Mouse (Mus musculus) bone marrow macrophage, adult 2 months (primary cell): ENCODE results near the gene Gprc5d.

ENCODE experiments used
- CTCF ChIP-seq: IDR thresholded peaks from 2 replicates; pipeline ENCODE4 v1.5.1; 2012; ENCODE audit warnings: low read depth, mild to moderate bottlenecking, low read length, moderate library complexity
- POLR2A ChIP-seq: IDR thresholded peaks from 2 replicates; pipeline ENCODE4 v1.6.1; 2012; ENCODE audit warnings: mild to moderate bottlenecking, low read depth, low read length, borderline replicate concordance

DNA sequence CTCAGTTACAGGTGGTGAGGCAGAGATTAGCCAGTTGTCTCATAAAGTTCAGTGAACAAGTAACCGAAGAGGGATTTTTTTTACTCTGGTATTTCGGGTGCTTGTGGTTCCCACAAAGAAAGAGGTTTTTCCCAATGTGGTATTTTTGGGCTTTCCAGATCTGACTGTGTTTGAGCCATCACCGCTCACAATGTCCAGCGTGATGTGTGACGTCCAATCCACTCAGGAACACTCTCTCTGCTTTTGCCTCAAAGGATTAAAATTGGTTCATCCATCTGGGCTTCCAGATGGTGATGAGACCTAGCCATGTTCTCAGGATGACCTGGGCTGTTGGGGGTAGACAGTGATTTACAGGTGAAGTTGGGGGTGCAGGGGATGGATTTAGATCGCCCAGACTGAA is 11.1 kb downstream of the Gprc5d start:
- TF ChIP-seq CTCF (no peak), POLR2A (no peak)
